Mouse (Mus musculus) heart, postnatal 14 days (tissue): Measurements from ENCODE around the gene Rnaseh1. TPM values are rescaled to one million over a fixed set of nuclear protein-coding genes. Genes with fewer than 3 reads are reported as not detected.

ENCODE experiments used
- DNase-seq, 2 experiments: peaks; one replicate each; pipeline ENCODE4 v3.0.0; 2021 to 2022
- intact Hi-C: fragments of 180-260 bp; cut with DNase I; formaldehyde crosslinking; loops from one replicate; pipeline ENCODE4 v1.15.1; 2025
- microRNA-seq, 2 experiments: library from miRNA; unstranded; fragments of <30 nt; microRNA quantifications; one replicate each; pipeline ENCODE4 v1.2.0; 2021 to 2022
- total RNA-seq, 2 experiments: library from RNA; stranded (reverse); gene quantifications; 2 replicates each; pipeline ENCODE4 v1.2.3; 2021

The Rnaseh1 gene
- total RNA-seq, 2 experiments from 2014 or later: 5.5 to 7.3 TPM

DNA sequence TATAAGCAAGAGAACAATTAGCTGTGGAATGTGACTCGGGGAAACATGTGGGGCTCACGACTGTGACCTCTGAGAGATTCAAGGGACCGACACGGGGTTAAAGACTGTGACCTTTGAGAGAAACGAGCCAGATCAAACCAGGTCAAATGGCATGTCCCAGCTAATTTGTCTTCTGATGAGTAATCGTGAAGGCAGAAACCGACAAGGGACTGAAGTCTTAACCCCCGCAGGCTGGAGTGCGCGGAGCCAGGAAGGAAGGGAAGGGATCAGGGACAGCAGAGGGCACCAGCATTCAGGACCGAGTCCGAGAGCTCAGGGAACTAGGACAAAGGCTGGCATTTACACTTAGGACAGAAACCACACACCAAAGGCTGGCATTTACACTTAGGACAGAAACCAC is 55.0 kb downstream of the Rnaseh1 start:
- DNase-seq: no peak
- intact Hi-C loops: loop anchor here (5.0 kb wide), 1 partner anchor 128 kb away; no protein-coding TSS in a partner anchor

DNA sequence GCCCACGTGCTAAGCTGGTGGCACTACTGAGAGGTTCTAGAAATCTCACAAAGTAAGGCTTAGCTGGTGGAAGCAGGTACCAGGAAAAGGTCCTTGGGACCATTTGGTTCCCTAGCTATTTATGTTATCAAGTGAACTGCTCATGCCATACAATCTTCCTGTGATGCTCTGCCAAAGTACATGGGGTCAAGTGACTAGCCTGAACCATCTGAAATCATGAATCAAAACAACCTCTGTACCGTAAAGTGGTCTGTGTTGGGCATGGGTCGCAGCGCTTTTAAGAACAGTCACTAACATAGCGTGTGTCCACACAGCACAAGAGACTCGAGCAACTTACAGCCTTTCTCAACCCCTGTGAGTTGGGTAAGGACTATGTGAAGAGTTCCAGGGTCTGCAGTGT is 55.8 kb downstream of the Rnaseh1 start:
- DNase-seq: no peak
- intact Hi-C loops: no loop called here

DNA sequence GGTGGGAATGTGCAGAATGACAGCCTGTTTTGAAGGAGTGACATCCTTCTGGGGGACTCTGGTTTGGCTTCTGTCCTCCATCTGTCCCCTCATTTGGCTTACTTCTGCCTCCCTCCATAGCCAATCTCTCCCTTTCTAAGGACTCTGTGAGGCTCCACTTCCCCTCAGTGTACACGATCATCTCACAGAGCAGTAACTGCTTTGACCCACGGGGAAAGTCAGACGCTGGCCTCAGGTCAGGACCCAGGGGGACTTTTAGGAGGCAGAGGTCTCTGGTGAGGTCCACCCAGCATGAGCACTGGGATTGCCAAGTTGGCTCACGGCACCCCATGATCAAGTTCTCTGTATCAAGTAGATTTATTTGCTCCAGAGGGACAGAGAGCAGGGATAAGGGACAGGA is 58.8 kb downstream of the Rnaseh1 start:
- no peak for DNase-seq
- intact Hi-C loops: no loop called here

Small RNA genes lying within 50 kb of the gene (microRNA-seq; reads per million reads assigned to microRNA genes)
- gene Mir6937: 0.81 to 1.7 reads per million in 2 experiments

Other genes with a start within 250 kb of the Rnaseh1 start
- gene Dcdc2c, start 97.2 kb upstream of the Rnaseh1 start, total RNA-seq: under 1 TPM; 0.19 to 0.20 TPM
- not detected for gene Allc, start 67.1 kb upstream of the Rnaseh1 start, total RNA-seq
- 10 to 100 TPM; 27.1 to 30.6 TPM for gene Colec11, start 26.2 kb upstream of the Rnaseh1 start, total RNA-seq
- 100 to 1,000 TPM; 298 to 350 TPM for gene Rps7, start 13.6 kb upstream of the Rnaseh1 start, total RNA-seq
- gene Adi1, start 25.6 kb downstream of the Rnaseh1 start, total RNA-seq: 10 to 100 TPM; 36.3 to 38.9 TPM
- 10 to 100 TPM; 21.6 to 24.9 TPM for gene Trappc12, start 100.9 kb downstream of the Rnaseh1 start, total RNA-seq
- gene Eipr1, start 102.2 kb downstream of the Rnaseh1 start, total RNA-seq: 10 to 100 TPM in 1 of 2 experiments, 1 to 10 TPM in 1; 8.8 to 12.0 TPM